Mouse (Mus musculus): ENCODE data around the gene Lhpp. TPM values are rescaled to one million over a fixed set of nuclear protein-coding genes. Genes with fewer than 3 reads are reported as not detected.

The Lhpp gene
- polyA plus RNA-seq, 1 experiment from 2014 or later, result 17.7 TPM

DNA sequence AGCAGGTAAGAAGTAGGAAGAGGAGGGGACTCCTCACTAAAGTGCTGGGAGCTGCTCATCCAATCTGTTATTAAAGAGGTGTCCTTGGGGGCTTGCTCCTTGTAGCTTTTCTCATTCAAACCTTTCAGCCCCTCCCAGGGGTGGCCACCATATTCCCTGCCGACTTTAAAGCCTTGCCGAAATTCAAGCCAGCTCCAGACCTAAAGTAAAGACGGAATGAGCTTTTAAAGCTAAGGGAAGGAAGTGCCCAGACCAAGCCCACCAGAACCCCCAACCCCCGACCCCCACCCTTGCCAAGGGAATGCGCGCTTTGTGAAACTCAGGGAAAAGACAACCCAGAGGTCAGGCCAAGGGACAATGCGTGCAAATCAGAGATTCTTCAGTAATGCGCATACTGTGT is 9.5 kb upstream of the Lhpp start:
- no peak overlapping the region for H3K27ac ChIP-seq
- peaks cover 34% of the 10 kb centered on the region for H3K4me1 ChIP-seq
- no peak for ATAC-seq (ENCODE audit: low FRiP score)
- H3K9me3 ChIP-seq (replicated peaks), result no peaks in the 10 kb centered on the region
- 11% methylated on average over 8 of the region's 8 CpGs for WGBS
- H3K36me3 ChIP-seq, result no peaks in the 10 kb centered on the region
- no peak overlapping the region for H3K9ac ChIP-seq
- H3K4me3 ChIP-seq, result no peak overlapping the region
- H3K4me2 ChIP-seq (replicated peaks), result no peak overlapping the region
- H3K27me3 ChIP-seq, result peaks cover 83% of the 10 kb centered on the region

DNA sequence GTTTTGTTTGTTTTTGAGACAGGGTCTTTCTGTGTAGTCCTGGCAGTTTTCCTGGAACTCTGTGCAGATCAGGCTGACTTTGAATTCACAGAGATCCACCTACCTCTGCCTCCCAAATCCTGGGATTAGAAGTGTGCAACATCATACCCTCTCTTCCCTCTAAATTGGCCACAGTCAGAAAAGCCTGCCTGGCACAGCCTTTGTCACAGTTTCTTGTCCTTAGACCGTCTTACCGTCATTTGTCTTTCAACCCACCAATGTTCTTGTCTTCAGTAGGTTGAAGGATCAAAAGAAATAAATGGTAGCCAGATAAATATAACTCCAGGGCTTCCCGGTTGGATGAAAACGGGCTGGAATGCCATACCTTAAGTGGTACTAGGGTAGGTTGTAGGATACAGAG is 5.7 kb upstream of the Lhpp start:
- peaks cover 61% of the 10 kb centered on the region for H3K27me3 ChIP-seq
- no peak overlapping the region for H3K9ac ChIP-seq
- H3K4me1 ChIP-seq, result peaks cover 14% of the 10 kb centered on the region
- no peak overlapping the region for H3K27ac ChIP-seq
- no peaks in the 10 kb centered on the region for H3K36me3 ChIP-seq
- no peak overlapping the region for H3K4me2 ChIP-seq (replicated peaks)
- no peak for ATAC-seq (ENCODE audit: low FRiP score)
- no peak overlapping the region for H3K4me3 ChIP-seq
- 90% methylated on average over 4 of the region's 4 CpGs for WGBS
- no peaks in the 10 kb centered on the region for H3K9me3 ChIP-seq (replicated peaks)

DNA sequence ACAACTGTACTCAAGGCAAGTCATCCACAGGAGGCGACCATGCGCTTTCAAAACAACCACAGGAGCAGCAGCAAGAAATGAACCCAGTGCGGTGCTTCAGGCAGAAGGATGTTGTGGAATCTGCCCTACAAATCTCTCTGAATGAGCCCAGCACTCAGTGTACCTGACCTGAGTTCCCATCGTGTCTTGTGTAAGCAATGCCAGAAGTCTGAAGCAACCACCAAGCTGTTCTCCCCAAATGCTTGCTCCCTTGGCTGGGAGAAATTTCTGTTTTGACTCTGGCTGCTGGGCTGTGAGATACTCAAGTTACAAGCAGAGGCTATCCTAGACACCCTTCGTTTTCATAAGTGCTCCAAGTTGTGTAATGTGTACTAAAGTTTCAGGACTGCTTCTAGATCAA is 4.7 kb upstream of the Lhpp start:
- Histone ChIP-seq H3K4me2 (replicated peaks) (no peak overlapping the region), H3K9ac (no peak overlapping the region), H3K4me3 (no peak overlapping the region), H3K27me3 (peaks cover 52% of the 10 kb centered on the region), H3K9me3 (replicated peaks) (no peaks in the 10 kb centered on the region), H3K4me1 (peaks cover 10% of the 10 kb centered on the region), H3K27ac (no peak overlapping the region), H3K36me3 (no peaks in the 10 kb centered on the region)
- ATAC-seq (ENCODE audit: low FRiP score), result no peak
- WGBS, result 56% methylated on average over 5 of the region's 5 CpGs

DNA sequence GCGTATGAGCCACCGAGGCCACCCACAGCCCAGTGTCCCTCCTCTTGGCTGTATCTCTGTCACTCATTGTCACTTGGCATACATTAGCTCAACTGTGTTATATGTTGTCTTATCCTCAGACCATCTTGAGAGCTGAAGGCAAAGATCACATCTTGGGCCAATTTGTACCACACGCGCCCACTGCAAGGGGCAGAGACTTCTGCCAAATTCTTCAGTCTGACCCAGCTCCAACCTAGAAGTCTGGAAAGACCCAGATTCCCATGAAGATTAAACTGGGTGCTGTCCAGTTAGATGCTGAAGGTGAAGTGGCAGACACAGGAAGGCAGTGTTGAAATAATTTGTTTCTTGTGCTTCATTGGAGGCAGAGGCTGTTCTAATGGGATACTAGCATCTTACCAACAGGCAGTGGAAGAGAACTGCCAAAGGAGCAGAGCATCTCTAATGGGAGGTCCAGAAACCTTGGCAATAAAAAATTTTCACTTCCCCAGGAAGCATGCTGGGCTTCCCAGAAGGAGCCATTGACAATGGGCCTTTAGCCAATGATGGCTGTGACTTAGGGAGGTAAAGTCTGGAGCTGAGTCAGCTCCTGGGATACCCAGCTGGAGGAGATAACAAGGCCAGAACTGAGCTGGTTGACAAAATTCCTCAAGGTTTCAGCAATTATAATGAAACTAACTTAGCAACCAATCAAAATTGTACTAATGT is 2.0 kb upstream of the Lhpp start:
- WGBS, result 90% methylated on average over 4 of the region's 4 CpGs
- Histone ChIP-seq H3K36me3 (no peaks in the 10 kb centered on the region), H3K4me3 (no peak overlapping the region), H3K27ac (no peak overlapping the region), H3K4me2 (replicated peaks) (no peak overlapping the region), H3K9ac (no peak overlapping the region), H3K27me3 (peaks cover 25% of the 10 kb centered on the region; the same call in 1 of the 2 replicates), H3K4me1 (0 out of 2 replicates have a peak, but pooled peaks cover 5% of the 10 kb centered on the region), H3K9me3 (replicated peaks) (no peaks in the 10 kb centered on the region)
- ATAC-seq (ENCODE audit: low FRiP score), result no peak

DNA sequence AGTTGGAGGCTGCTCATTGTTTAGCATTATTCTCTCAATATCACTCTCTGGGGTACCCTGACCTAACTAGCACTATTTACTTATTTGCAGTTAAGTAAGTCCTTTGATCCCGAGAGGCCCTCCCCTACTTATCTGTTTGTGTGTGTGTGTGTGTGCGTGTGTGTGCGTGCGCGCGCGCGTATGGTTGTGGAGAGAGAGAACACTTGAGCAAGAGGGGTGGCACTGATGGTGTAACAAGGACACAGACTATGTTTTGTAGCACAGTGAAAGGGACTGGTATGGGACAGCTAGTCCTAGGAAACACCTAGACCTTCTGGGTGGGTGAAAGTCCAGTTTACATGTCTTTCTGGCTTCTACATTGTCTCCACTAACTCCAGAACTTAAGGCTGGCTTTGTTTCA is 1.1 kb downstream of the Lhpp start:
- peaks cover 15% of the 10 kb centered on the region for H3K27me3 ChIP-seq
- peaks cover 16% of the 10 kb centered on the region for H3K4me1 ChIP-seq
- H3K36me3 ChIP-seq, result no peaks in the 10 kb centered on the region
- no peak overlapping the region for H3K4me2 ChIP-seq (replicated peaks)
- H3K27ac ChIP-seq, result no peak overlapping the region
- ATAC-seq (ENCODE audit: low FRiP score), result no peak
- no peaks in the 10 kb centered on the region for H3K9me3 ChIP-seq (replicated peaks)
- H3K9ac ChIP-seq, result no peak overlapping the region
- 97% methylated on average over 8 of the region's 8 CpGs for WGBS
- no peak overlapping the region for H3K4me3 ChIP-seq

DNA sequence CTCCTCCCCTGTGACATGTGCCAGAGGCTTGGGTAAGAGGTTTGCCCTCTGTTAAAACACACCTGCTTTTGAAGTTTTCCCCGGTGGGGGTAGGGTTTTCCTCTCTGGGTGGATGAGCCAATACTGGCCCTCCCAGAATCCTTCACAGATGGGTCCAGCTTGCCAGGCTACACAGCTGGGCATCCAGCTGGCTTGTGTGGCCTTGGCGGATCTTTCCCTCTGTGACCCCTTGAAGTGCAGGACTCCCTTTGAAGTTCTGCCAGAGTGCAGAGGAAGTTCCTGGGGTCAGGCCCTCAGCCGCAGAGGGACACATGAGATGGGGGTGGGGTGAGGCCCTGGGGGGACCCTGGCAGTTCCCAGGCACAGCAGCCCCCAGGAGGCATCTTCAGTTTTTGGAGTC is 4.9 kb downstream of the Lhpp start:
- no peaks in the 10 kb centered on the region for H3K9me3 ChIP-seq (replicated peaks)
- no peak overlapping the region for H3K27ac ChIP-seq
- no peak for ATAC-seq (ENCODE audit: low FRiP score)
- H3K4me1 ChIP-seq, result peaks cover 14% of the 10 kb centered on the region
- H3K27me3 ChIP-seq, result peaks cover 7% of the 10 kb centered on the region
- WGBS, result 1% methylated on average over 3 of the region's 3 CpGs
- H3K36me3 ChIP-seq, result no peaks in the 10 kb centered on the region
- H3K4me3 ChIP-seq, result no peak overlapping the region
- H3K4me2 ChIP-seq (replicated peaks), result no peak overlapping the region
- no peak overlapping the region for H3K9ac ChIP-seq

DNA sequence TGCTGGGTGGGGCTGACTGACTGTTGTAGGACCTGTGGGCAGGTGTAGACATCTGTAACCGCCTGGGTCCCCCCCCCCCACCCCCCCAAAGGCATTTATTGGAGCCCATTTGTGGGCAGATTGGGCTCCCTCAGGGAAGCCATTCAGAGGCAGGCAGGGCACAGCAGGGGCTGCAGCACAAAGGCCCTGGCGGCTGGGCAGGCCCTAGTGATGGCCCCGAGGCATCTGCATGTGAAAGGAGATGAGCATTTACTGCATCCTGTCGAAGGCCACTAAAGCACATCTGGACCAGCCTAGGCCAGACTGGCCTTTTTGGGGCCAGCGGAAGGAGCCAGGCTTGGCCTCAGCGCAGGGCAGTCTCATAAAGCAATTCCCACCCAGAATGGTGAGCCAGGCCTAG is 6.0 kb downstream of the Lhpp start:
- 10% methylated on average over 6 of the region's 6 CpGs for WGBS
- no peak for ATAC-seq (ENCODE audit: low FRiP score)
- H3K9ac ChIP-seq, result no peak overlapping the region

DNA sequence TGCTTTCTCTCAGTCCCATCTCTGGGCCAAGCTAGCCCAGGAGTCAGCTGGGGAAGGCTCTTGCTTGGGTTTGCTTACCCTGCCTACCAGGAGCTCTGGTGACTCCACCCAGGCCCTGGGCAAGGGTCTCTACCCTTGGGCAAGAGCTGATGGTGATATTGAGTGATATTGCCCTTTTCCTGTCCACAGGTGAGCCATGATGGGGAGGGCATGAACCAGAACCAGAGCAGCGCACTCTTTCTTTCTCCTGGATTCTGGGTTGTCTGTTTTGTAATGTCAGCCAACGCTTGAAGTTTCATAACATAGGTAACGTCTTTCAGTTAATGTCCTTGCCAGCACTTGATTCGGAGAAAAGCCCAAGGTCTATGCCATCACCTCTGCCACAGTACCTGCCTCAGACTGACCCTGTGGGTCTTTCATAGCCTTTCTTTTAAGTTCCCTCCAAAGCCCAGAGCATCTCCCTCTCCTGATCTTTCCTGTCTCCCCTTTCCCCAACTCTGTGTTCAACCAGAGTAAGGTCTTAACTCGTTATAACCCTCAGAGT is 6.7 kb downstream of the Lhpp start:
- peaks cover 12% of the 10 kb centered on the region for H3K4me1 ChIP-seq
- WGBS, result 84% methylated on average over 5 of the region's 5 CpGs
- H3K27me3 ChIP-seq, result peaks cover 11% of the 10 kb centered on the region
- no peak overlapping the region for H3K4me3 ChIP-seq
- no peak for ATAC-seq (ENCODE audit: low FRiP score)
- H3K9ac ChIP-seq, result no peak overlapping the region
- no peaks in the 10 kb centered on the region for H3K36me3 ChIP-seq
- H3K4me2 ChIP-seq (replicated peaks), result no peak overlapping the region
- H3K27ac ChIP-seq, result no peak overlapping the region
- no peaks in the 10 kb centered on the region for H3K9me3 ChIP-seq (replicated peaks)

More for the DNA sequence above, 6.0 kb downstream of the Lhpp start:
- no peak overlapping the region for H3K27ac ChIP-seq
- no peak overlapping the region for H3K4me3 ChIP-seq
- H3K36me3 ChIP-seq, result no peaks in the 10 kb centered on the region
- no peaks in the 10 kb centered on the region for H3K9me3 ChIP-seq (replicated peaks)
- peaks cover 12% of the 10 kb centered on the region for H3K4me1 ChIP-seq
- peaks cover 11% of the 10 kb centered on the region for H3K27me3 ChIP-seq
- H3K4me2 ChIP-seq (replicated peaks), result no peak overlapping the region

DNA sequence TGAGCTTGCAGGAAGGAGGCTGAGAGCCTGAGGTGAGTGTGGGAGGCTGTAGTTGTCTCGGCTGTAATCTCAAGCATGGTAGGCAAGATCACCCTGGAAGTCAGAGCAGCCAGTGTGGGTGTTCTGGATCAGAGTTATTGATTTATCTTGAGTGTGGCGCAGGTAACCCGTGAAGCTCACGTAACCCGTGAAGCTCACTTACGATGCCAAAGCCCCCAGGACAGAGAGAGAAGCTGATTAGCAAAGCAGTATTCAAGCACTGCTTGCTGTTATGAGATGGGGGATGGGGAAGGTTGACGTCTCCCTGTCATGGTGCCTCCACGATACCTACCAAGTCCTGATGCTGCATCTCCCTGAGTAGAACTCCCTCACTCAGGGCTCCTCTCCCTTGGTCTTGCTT is 9.1 kb downstream of the Lhpp start:
- Histone ChIP-seq H3K36me3 (no peaks in the 10 kb centered on the region), H3K9ac (no peak overlapping the region), H3K4me1 (peaks cover 12% of the 10 kb centered on the region), H3K4me3 (no peak overlapping the region), H3K27ac (no peak overlapping the region), H3K4me2 (replicated peaks) (no peak overlapping the region), H3K27me3 (peaks cover 10% of the 10 kb centered on the region), H3K9me3 (replicated peaks) (no peaks in the 10 kb centered on the region)
- 91% methylated on average over 8 of the region's 8 CpGs for WGBS
- no peak for ATAC-seq (ENCODE audit: low FRiP score)

DNA sequence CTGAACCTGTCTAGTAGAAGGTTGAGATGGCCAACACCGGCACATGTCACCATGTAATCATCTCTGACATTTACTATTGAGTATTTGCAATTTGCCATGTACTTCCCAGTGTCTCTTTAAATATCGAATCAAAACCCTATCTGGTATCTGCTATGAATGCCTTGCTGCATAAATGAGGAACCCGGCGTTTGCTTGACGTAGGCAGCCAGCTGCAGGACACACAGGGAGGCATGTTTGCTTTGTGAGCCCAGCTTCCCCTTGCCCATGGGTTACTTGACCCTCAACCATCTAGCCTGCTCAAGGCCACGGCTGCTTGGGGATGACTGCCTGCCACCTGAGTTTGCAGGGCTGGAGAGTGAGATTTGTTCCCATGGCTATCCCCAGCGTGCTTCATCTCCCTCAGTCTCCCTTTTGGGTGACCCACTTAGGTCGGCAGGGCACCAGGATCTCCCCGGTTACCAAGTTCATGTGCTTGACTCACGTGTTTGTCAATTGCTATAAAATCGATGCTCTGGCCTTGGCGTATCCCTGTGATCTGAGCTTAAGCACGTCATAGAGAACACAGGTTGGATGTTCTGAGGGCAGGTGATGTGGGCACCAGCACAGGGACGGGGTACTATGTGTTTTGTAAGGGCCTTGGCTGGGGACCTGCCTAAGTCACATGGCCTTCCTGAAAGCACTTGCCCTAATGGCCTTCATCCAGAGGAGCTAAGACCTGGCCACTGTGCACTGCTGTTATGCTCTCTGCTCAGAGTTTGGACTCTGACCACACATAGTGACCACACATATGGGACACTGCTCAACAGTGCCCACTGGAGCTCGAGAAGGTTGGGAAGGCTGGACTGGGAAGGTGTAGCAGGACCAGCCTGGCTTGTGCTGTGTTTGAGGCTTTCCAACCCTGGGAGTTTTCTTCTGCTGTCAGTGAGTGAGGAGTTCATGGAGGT is 9.8 kb downstream of the Lhpp start:
- Histone ChIP-seq H3K27me3 (peaks cover 7% of the 10 kb centered on the region; the same call in 1 of the 2 replicates), H3K4me1 (peaks cover 11% of the 10 kb centered on the region), H3K9me3 (replicated peaks) (no peaks in the 10 kb centered on the region), H3K36me3 (no peaks in the 10 kb centered on the region), H3K9ac (no peak overlapping the region), H3K4me2 (replicated peaks) (no peak overlapping the region), H3K27ac (no peak overlapping the region), H3K4me3 (no peak overlapping the region)
- WGBS, result 90% methylated on average over 15 of the region's 15 CpGs
- ATAC-seq (ENCODE audit: low FRiP score), result no peak

DNA sequence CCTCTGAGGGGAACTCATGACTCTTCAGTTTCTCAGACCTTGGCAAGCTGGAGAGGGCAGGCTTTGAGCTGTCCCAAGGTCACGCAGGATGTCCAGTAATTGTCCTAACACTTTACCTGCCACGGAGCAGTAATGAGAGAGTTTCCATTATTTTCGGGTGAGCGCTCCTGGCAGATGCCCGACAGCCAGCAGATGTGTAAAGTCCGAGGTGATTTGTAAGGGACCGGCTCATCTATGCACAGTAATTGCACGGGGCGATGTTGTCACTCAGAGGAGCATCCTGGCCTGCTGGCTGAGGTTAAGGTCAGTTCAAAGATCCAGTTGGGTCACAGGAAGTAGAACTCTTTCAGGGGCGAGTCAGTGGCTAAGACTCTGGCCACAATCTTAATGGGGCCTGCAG is 13.7 kb downstream of the Lhpp start:
- 70% methylated on average over 10 of the region's 10 CpGs for WGBS
- Histone ChIP-seq H3K27me3 (peaks cover 4% of the 10 kb centered on the region; the same call in 1 of the 2 replicates), H3K27ac (no peak overlapping the region), H3K4me1 (no peaks in the 10 kb centered on the region), H3K9me3 (replicated peaks) (no peaks in the 10 kb centered on the region), H3K36me3 (no peaks in the 10 kb centered on the region), H3K4me2 (replicated peaks) (no peak overlapping the region), H3K4me3 (no peak overlapping the region), H3K9ac (no peak overlapping the region)
- no peak for ATAC-seq (ENCODE audit: low FRiP score)

DNA sequence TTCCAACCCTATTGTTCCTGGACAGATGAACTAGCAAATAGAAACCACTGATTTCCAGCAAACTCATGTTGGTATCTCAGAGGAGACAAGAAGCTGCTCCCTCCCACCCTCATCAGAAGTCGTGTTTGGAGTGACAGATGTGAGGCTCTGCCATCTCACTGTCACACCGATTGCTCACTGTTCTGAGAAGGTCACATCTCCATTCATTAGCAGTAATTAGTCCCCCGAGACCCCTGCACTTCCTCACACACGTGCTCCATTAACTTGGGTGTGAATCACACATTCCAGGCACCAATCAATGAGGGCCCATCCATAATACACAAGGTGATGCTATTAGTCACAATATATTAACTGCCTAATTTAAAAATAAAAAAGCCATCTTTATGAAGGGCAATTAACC is 15.7 kb downstream of the Lhpp start:
- H3K36me3 ChIP-seq, result no peaks in the 10 kb centered on the region
- H3K4me2 ChIP-seq (replicated peaks), result no peak overlapping the region
- H3K9me3 ChIP-seq (replicated peaks), result no peaks in the 10 kb centered on the region
- ATAC-seq (ENCODE audit: low FRiP score), result no peak
- WGBS, result 51% methylated on average over 4 of the region's 4 CpGs
- H3K4me1 ChIP-seq, result no peaks in the 10 kb centered on the region
- H3K27ac ChIP-seq, result no peak overlapping the region
- peaks cover 2% of the 10 kb centered on the region; the same call in 1 of the 2 replicates for H3K27me3 ChIP-seq
- no peak overlapping the region for H3K9ac ChIP-seq
- no peak overlapping the region for H3K4me3 ChIP-seq
